In the genomic region with DNA sequence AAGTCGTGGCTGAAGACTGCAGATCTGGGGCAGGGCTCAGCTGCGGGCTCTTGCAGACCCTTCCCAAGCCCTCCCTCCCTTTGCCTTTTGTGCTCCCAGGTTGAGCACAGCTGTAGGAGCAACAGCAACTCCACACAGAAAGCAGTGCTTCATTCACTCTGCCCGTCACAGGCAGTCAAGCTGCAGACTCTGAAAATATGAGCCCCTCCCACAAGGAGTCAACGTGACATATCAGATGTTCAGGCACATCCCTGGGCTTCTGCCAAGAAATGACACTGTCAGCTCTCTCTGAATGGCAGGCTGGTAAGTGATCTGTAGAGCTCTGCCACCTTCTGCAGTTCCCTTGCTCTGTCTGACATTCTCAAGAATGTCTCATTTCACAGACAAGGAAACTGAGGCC, we compare ENCODE assay signal across 13 mouse cellular contexts. TPM values are rescaled to one million over a fixed set of nuclear protein-coding genes. Genes with fewer than 3 reads are reported as not detected.
DNase-seq lines count a peak whose midpoint lies in the region; ATAC-seq lines count a peak whose summit lies in the region.
"Had no signal": no experiment of that assay in that cellular context is flagged by ENCODE, and none has a peak within 500 bp of the region (broad histone marks: within the 10 kb centered on the region; RNA-seq: fewer than 3 reads in every experiment).

No protein-coding gene starts in this region.

- peaks cover 24% of the 10 kb centered on the region for H3K27me3 ChIP-seq in hindbrain, embryonic 12.5 days
- H3K27me3 ChIP-seq in hindbrain, embryonic 16.5 days (replicated peaks; ENCODE audit: control insufficient read depth, insufficient read depth, low read length): peaks cover 14% of the 10 kb centered on the region
- peaks cover 4% of the 10 kb centered on the region; the same call in 1 of the 2 replicates for H3K27me3 ChIP-seq in forebrain, embryonic 14.5 days (replicated peaks; ENCODE audit: control insufficient read depth, insufficient read depth, low read length)

- DNase-seq in right cerebral cortex, adult 18-20 months: peak; percentile 56
- no peak for DNase-seq in right cerebral cortex, adult 2 months (ENCODE audit: low spot score in 2 of 2)
- DNase-seq in forebrain, embryonic 14.5 days (ENCODE audit: low spot score): peak; percentile 89
- peak; percentile 37 for DNase-seq in skeletal muscle tissue, adult 2 months (ENCODE audit: low read depth, low spot score)
- DNase-seq in embryo, embryonic 11 days: no peak
- DNase-seq in testis, postnatal 10 days (ENCODE audit: low spot score): no peak
- DNase-seq: cerebellum, adult 9-11 months; heart, postnatal 4 days; right cerebral cortex, postnatal 25 days had no signal

- H3K9ac ChIP-seq in hindbrain, embryonic 12.5 days: no peak overlapping the region
- H3K9ac ChIP-seq in hindbrain, embryonic 16.5 days (ENCODE audit: low read depth, low read length): no peak overlapping the region
- H3K9ac ChIP-seq in forebrain, embryonic 14.5 days (ENCODE audit: low read length): no peak overlapping the region

- 41% methylated on average over 4 of the region's 4 CpGs for WGBS in hindbrain, embryonic 12.5 days
- 27% methylated on average over 4 of the region's 4 CpGs for WGBS in hindbrain, embryonic 16.5 days
- 43% methylated on average over 4 of the region's 4 CpGs for WGBS in forebrain, embryonic 14.5 days

- no peak overlapping the region for H3K4me2 ChIP-seq in hindbrain, embryonic 12.5 days (replicated peaks)
- no peak overlapping the region for H3K4me2 ChIP-seq in hindbrain, embryonic 16.5 days (ENCODE audit: low read length)
- no peak overlapping the region for H3K4me2 ChIP-seq in forebrain, embryonic 14.5 days (ENCODE audit: low read length)

- no peak overlapping the region for H3K4me3 ChIP-seq in hindbrain, embryonic 12.5 days
- no peak overlapping the region for H3K4me3 ChIP-seq in hindbrain, embryonic 16.5 days (ENCODE audit: low read length)
- no peak overlapping the region for H3K4me3 ChIP-seq in forebrain, embryonic 14.5 days (ENCODE audit: low read depth, low read length)
- H3K4me3 ChIP-seq: erythroblast, embryonic 14.5 days had no signal

- ATAC-seq in hindbrain, embryonic 12.5 days (ENCODE audit: low FRiP score): 0 out of 2 replicates have a peak, but pooled peaks have one; percentile 44
- no peak for ATAC-seq in hindbrain, embryonic 16.5 days
- ATAC-seq in forebrain, embryonic 14.5 days: peak; percentile 75

- no peaks in the 10 kb centered on the region for H3K9me3 ChIP-seq in hindbrain, embryonic 12.5 days (replicated peaks)
- H3K9me3 ChIP-seq in hindbrain, embryonic 16.5 days (ENCODE audit: control insufficient read depth, low read length): no peaks in the 10 kb centered on the region
- no peaks in the 10 kb centered on the region for H3K9me3 ChIP-seq in forebrain, embryonic 14.5 days (replicated peaks; ENCODE audit: control insufficient read depth, low read length)

- H3K36me3 ChIP-seq in hindbrain, embryonic 12.5 days: no peaks in the 10 kb centered on the region
- no peaks in the 10 kb centered on the region for H3K36me3 ChIP-seq in hindbrain, embryonic 16.5 days (ENCODE audit: control insufficient read depth, insufficient read depth, low read length)
- no peaks in the 10 kb centered on the region for H3K36me3 ChIP-seq in forebrain, embryonic 14.5 days (ENCODE audit: control insufficient read depth, insufficient read depth, low read length)

- H3K4me1 ChIP-seq in hindbrain, embryonic 12.5 days: peaks cover 12% of the 10 kb centered on the region
- H3K4me1 ChIP-seq in hindbrain, embryonic 16.5 days (ENCODE audit: control insufficient read depth, insufficient read depth, low read depth, low read length): peaks cover 7% of the 10 kb centered on the region
- H3K4me1 ChIP-seq in forebrain, embryonic 14.5 days (ENCODE audit: control insufficient read depth, insufficient read depth, low read length): peaks cover 5% of the 10 kb centered on the region; the same call in 1 of the 2 replicates

- H3K27ac ChIP-seq in hindbrain, embryonic 12.5 days: no peak overlapping the region
- no peak overlapping the region for H3K27ac ChIP-seq in hindbrain, embryonic 16.5 days (ENCODE audit: low read depth, low read length)
- no peak overlapping the region for H3K27ac ChIP-seq in forebrain, embryonic 14.5 days (ENCODE audit: low read depth, low read length)
- H3K27ac ChIP-seq: kidney, postnatal 0 days had no signal

RNA-seq across cellular contexts. Expression of gene Loxl4, which starts 45.2 kb away (rescaled TPM):
- 0.19 and 0.51 TPM in 2 replicates for polyA plus RNA-seq in hindbrain, embryonic 12.5 days (2016; fragmentation: Nextera tagmentation; extraction: Ambion mirVana)
- 0.15 and 0.34 TPM in 2 replicates for polyA plus RNA-seq in hindbrain, embryonic 16.5 days (2015; fragmentation: Nextera tagmentation; extraction: Ambion mirVana)
- polyA plus RNA-seq in forebrain, embryonic 14.5 days (2014; fragmentation: Nextera tagmentation; extraction: Ambion mirVana): 0.07 and 0.13 TPM in 2 replicates
- polyA plus RNA-seq: erythroblast, embryonic 14.5 days had no signal

Comparison
In these comparisons a context has a peak if more than half of its experiments do, and no peak if none do; other contexts are left out.
1. DNase-seq: peak in right cerebral cortex, adult 18-20 months (single experiment), forebrain, embryonic 14.5 days (single experiment) and skeletal muscle tissue, adult 2 months (single experiment); none in right cerebral cortex, adult 2 months (0 of 2), embryo, embryonic 11 days (single experiment) and testis, postnatal 10 days (single experiment).